Mouse (Mus musculus) liver, postnatal 0 days (tissue): ENCODE results near the gene Msn.

ENCODE experiments used
- CTCF ChIP-seq: sonication (generic); IDR thresholded peaks from 2 replicates; pipeline ENCODE4 v1.5.1; 2016; ENCODE audit warnings: antibody characterized with exemption, low read depth
- EP300 ChIP-seq: IDR thresholded peaks from 2 replicates; pipeline ENCODE4 v1.6.1; 2016; ENCODE audit warnings: antibody characterized with exemption, low read depth, mild to moderate bottlenecking

DNA sequence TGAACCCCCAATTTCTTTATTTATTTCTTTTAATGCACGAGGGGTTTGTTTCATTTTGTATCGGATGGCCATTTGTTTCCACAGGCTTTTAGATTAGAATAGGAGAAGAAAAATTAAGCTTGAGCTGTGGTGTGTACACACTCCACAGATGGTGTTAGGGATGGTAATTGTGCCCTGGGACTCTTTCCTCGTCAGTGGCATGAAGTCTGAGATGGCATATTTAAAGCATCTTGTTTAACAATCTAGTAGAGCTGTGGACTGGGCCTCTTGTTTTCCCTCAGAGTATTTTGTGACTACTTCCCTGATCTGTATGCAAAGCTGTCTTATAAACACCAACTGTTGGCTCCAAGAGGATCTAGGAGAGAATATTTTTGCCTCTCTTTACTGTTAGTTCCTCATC is 57.5 kb downstream of the Msn start:
- TF ChIP-seq CTCF: no peak
- TF ChIP-seq EP300: no peak
